Mouse (Mus musculus) neural tube, embryonic 11.5 days (tissue): ENCODE measurements around the gene Scrt2. TPM values are rescaled to one million over a fixed set of nuclear protein-coding genes. Genes with fewer than 3 reads are reported as not detected.

Experiments used
- ATAC-seq: fragments of 200-750 bp; cut with Nextera tagmentation; 2 replicates; pipeline ENCODE4 v1.8.0; 2017; ENCODE audit warnings: moderate number of reproducible peaks, mild to moderate bottlenecking, moderate TSS enrichment, moderate library complexity; ENCODE audit not compliant: insufficient read depth, low FRiP score, low TSS enrichment
- DNase-seq: peaks from one replicate; pipeline ENCODE4 v3.0.0-alpha.2; 2015; ENCODE audit warnings: low spot score
- H3K27ac ChIP-seq: fragments of 300-500 bp; sonication (generic); 2 replicates; pipeline ENCODE4 v1.5.1; 2014; ENCODE audit warnings: low read depth, mild to moderate bottlenecking, low read length
- H3K27me3 ChIP-seq: fragments of 300-500 bp; sonication (generic); 2 replicates; pipeline ENCODE4 v1.6.1; 2014; ENCODE audit warnings: mild to moderate bottlenecking, low read length, mixed read lengths; ENCODE audit not compliant: control insufficient read depth, insufficient read depth
- H3K36me3 ChIP-seq: fragments of 300-500 bp; sonication (generic); 2 replicates; pipeline ENCODE4 v1.6.1; 2014; ENCODE audit warnings: mild to moderate bottlenecking, low read length, moderate library complexity, mixed read lengths; ENCODE audit not compliant: control insufficient read depth, insufficient read depth
- H3K4me1 ChIP-seq: fragments of 300-500 bp; sonication (generic); 2 replicates; pipeline ENCODE4 v1.6.1; 2014; ENCODE audit warnings: low read length, mixed read lengths; ENCODE audit not compliant: control insufficient read depth, insufficient read depth
- H3K4me2 ChIP-seq: fragments of 300-500 bp; sonication (generic); 2 replicates; pipeline ENCODE4 v1.6.1; 2014; ENCODE audit warnings: low read depth, mild to moderate bottlenecking, moderate library complexity
- H3K4me3 ChIP-seq: fragments of 300-500 bp; sonication (generic); 2 replicates; pipeline ENCODE4 v1.5.1; 2014; ENCODE audit warnings: low read depth, low read length
- H3K9ac ChIP-seq: fragments of 300-500 bp; sonication (generic); 2 replicates; pipeline ENCODE4 v1.6.1; 2014; ENCODE audit warnings: mild to moderate bottlenecking, low read length
- H3K9me3 ChIP-seq: fragments of 300-500 bp; sonication (generic); 2 replicates; pipeline ENCODE4 v1.6.1; 2016; ENCODE audit warnings: low read length; ENCODE audit not compliant: control insufficient read depth
- WGBS: fragments of 180-500 bp; shearing (Covaris S2); extraction: QIAGEN DNeasy Blood & Tissue Kit; methylation state at CpG from one replicate; pipeline ENCODE4 v1.1.7; 2014; 5-methylcytosine and 5-hydroxymethylcytosine counted together
- polyA plus RNA-seq: library from polyadenylated mRNA; unstranded; fragments of >200 nt; fragmentation: Nextera tagmentation; extraction: Ambion mirVana; gene quantifications from 2 replicates; pipeline ENCODE4 v1.2.1, GENCODE M21; 2014

Scrt2 gene
- polyA plus RNA-seq, 1 experiment from 2014 or later: 25.1 TPM

DNA sequence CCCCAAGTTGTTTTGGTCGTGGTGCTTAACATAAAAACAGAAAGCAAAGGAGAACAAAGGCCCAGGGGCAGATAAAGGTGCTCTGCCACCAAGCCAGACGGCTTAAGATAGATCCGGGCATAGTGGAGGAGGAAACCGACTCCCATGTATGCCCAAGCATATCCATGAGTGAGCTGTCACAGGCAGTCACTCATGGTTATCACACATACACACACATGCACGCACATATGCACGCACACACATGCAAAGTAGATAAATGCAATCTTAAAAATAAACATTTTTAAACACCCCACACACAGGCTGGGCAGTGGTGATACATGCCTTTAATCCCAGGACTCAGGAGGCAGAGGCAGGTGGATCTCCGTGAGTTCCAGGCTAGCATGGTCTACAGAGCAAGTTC, 36.4 kb downstream of the Scrt2 start:
- Histone ChIP-seq H3K27ac (no peak overlapping the region), H3K4me1 (peaks cover 31% of the 10 kb centered on the region), H3K27me3 (no peaks in the 10 kb centered on the region), H3K4me2 (no peak overlapping the region), H3K9me3 (no peaks in the 10 kb centered on the region), H3K36me3 (no peaks in the 10 kb centered on the region), H3K9ac (no peak overlapping the region), H3K4me3 (no peak overlapping the region)
- ATAC-seq (no peak), DNase-seq (no peak)
- WGBS: 86% methylated on average over 7 of the region's 7 CpGs

DNA sequence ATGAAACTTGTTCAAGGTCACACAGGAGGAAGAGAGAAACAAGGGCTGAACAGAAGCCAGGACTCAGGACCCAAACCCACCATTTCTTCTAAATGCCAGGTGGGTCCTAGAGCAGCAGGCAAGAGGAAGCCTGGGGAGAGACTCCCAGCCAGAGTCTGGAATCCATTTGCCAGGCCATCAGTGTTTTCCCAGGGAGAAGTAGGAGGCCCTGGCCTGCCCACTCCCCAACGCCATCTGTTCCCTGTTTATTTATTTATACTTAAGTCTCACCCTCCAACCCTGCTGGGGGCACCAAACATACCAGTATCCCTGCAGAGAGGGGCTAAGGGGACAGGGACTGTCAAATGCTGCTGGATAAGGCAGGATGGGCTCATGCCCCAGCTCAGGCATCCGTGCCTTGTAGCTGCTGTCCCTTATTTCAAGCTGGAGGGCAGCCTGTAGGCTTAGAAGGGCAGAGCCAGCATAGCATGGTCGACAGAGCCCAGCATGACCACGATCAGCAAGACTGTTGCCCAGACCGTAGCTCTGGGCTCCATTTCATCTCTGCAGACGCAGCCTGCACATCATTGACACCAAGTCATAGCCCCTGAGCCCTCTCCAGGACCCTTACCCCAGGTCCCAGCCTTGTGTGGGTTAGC, 38.0 kb downstream of the Scrt2 start:
- DNase-seq (no peak), ATAC-seq (no peak)
- Histone ChIP-seq H3K9me3 (no peaks in the 10 kb centered on the region), H3K4me3 (no peak overlapping the region), H3K27me3 (no peaks in the 10 kb centered on the region), H3K9ac (no peak overlapping the region), H3K36me3 (no peaks in the 10 kb centered on the region), H3K4me2 (no peak overlapping the region), H3K4me1 (peaks cover 21% of the 10 kb centered on the region), H3K27ac (no peak overlapping the region)
- WGBS: 53% methylated on average over 6 of the region's 6 CpGs

DNA sequence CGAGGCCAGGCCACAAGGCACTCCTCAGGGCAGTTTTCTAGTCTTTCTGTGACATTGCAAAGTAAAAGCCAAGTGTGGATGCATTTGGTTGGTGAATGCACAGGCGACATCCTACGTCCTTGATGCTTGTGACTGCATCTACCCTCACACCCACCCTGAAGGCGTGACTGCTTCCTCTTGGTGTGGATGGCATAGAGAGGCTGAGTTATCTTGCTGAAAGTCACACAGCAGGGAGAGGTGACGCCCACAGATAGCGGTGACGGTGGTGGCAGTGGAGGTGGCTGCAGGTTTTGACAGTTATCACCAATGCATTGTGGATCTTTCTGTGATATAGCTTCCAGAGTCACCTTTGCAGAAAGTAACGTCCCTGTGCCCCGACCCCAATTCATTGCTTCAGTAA, 41.6 kb downstream of the Scrt2 start:
- H3K4me2 ChIP-seq: no peak overlapping the region
- no peak overlapping the region for H3K4me3 ChIP-seq
- no peaks in the 10 kb centered on the region for H3K27me3 ChIP-seq
- no peak overlapping the region for H3K27ac ChIP-seq
- H3K36me3 ChIP-seq: no peaks in the 10 kb centered on the region
- DNase-seq: no peak
- H3K9me3 ChIP-seq: no peaks in the 10 kb centered on the region
- peaks cover 4% of the 10 kb centered on the region; the same call in 1 of the 2 replicates for H3K4me1 ChIP-seq
- H3K9ac ChIP-seq: no peak overlapping the region
- ATAC-seq: no peak
- WGBS: 78% methylated on average over 9 of the region's 9 CpGs

DNA sequence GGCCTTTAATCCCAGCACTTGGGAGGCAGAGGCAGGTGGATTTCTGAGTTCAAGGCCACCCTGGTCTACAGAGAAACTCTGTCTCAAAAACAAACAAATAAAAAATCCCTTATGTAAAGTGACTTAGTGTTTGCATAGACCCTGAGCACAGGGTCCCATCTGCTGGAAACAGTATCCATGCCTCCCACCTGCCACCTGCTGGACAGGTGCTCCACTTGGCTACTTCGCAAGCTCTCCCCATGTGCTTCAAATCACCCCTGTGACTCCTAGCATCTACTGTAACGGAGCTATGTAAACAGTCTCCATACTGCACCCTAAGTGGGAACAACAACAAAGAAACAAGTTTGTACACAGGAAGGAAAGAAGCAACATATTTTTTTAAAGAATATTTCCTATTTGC, 47.3 kb downstream of the Scrt2 start:
- WGBS: 63% methylated on average over 2 of the region's 2 CpGs
- H3K27ac ChIP-seq: no peak overlapping the region
- DNase-seq (no peak), ATAC-seq (no peak)
- no peak overlapping the region for H3K9ac ChIP-seq
- no peaks in the 10 kb centered on the region for H3K27me3 ChIP-seq
- H3K9me3 ChIP-seq: no peaks in the 10 kb centered on the region
- no peaks in the 10 kb centered on the region for H3K4me1 ChIP-seq
- no peak overlapping the region for H3K4me2 ChIP-seq
- H3K4me3 ChIP-seq: no peak overlapping the region
- no peaks in the 10 kb centered on the region for H3K36me3 ChIP-seq

DNA sequence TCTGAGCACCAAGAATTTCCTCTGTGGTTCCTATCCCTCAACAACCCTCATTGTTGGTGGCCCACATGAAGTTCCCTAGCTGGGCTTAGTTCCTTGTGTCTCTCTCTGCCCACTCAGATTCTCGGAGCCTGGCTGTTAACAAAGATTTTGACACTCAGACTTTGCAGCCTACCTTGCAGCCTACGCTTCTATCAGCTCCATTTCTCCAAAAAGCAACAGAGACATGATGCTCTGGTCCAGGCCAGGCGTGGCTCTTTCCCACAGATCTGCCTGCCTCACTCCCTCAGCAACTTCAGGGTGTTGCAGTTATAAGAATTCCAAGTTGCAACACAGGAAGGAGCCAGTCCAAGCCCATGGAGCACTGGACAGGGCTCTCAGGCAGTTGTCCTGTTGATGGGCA, 48.4 kb downstream of the Scrt2 start:
- H3K4me2 ChIP-seq: no peak overlapping the region
- no peak for ATAC-seq
- H3K4me3 ChIP-seq: no peak overlapping the region
- no peaks in the 10 kb centered on the region for H3K4me1 ChIP-seq
- H3K9ac ChIP-seq: no peak overlapping the region
- no peaks in the 10 kb centered on the region for H3K27me3 ChIP-seq
- DNase-seq: no peak
- WGBS: 87% methylated on average over 3 of the region's 3 CpGs
- H3K9me3 ChIP-seq: no peaks in the 10 kb centered on the region
- no peak overlapping the region for H3K27ac ChIP-seq
- no peaks in the 10 kb centered on the region for H3K36me3 ChIP-seq

DNA sequence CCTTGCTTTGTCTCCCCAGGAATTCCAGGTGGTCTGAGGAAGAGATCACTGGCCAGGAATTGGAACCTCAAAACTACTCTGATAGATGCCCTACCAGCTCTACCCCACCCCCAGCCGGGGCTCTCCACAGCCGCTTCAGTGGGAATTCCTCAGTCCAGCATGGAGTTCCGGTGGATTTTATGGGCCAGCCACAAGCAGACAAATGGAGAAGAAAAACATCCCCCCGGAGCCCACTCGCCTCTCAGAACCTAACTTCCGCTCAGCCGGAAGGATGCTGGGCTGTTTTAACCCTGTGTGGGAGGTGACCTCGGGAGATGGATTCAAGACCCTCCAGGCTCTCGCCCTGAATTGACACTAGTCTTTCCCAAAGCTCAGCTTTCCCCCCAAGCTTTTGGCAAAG, 50.7 kb downstream of the Scrt2 start:
- H3K9me3 ChIP-seq: no peaks in the 10 kb centered on the region
- no peak overlapping the region for H3K4me3 ChIP-seq
- H3K27me3 ChIP-seq: no peaks in the 10 kb centered on the region
- no peaks in the 10 kb centered on the region for H3K36me3 ChIP-seq
- H3K4me2 ChIP-seq: no peak overlapping the region
- WGBS: 42% methylated on average over 9 of the region's 9 CpGs
- H3K9ac ChIP-seq: no peak overlapping the region
- no peak overlapping the region for H3K27ac ChIP-seq
- H3K4me1 ChIP-seq: no peaks in the 10 kb centered on the region
- ATAC-seq: no peak
- peak; percentile 17 for DNase-seq

DNA sequence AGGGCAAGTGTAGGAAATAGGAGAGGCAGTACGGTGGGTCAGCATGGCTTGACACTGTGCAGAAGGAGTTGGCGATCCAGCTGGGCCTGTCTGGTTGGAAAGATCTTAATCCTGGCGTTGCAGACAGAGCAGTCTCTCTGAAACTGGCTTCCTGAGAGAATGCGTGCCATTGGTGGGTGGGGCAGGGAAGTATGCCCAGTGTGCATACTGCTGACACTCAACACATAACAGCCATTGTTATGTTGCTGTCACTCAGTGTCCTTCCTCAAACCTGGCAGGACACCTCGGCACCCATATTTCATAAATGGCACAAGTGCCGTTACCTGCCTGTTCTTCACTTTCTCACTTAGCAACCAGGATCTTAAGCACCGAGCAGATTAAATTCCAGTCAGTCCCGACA, 51.4 kb downstream of the Scrt2 start:
- H3K4me3 ChIP-seq: no peak overlapping the region

DNA sequence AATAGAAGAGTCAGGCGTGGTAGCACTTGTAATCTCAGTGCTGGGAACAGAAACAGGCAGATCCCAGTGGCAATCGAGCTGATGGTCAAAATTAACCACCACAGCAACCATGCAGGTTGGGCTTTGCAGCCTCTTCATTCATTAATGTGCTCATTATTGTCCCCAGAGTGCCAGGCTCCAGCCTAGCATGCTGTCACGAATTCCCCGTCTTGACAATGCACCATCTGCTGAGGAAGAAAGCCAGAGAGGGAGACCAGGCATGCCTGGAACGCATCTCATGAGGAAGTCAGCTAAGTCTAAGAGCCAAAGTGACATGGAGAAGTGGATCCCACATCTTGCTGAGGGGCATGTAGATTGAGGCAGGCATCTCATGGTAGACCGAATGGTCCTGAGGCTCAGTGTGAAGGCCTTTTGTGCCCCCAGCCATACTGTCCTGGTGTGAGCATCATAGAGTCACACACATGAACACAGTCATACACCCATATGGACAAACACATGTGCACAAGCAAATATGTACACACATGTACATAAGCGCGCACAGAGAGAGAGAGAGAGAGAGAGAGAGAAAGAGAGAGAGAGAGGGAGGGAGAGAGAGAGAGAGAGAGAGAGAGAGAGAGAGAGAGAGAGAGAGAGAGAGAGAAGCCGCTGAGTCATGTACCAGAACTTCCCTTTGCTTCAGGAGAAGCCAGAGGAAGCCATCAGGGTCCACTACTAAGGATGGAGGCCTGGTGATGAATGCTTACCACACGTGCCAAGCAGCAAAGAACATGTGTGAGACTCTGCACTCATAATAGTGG, 58.1 kb downstream of the Scrt2 start:
- H3K4me1 ChIP-seq: peaks cover 23% of the 10 kb centered on the region
- H3K27me3 ChIP-seq: peaks cover 6% of the 10 kb centered on the region
- H3K36me3 ChIP-seq: no peaks in the 10 kb centered on the region
- no peak for ATAC-seq
- H3K27ac ChIP-seq: no peak overlapping the region
- DNase-seq: no peak
- H3K4me3 ChIP-seq: no peak overlapping the region
- H3K4me2 ChIP-seq: no peak overlapping the region
- 68% methylated on average over 10 of the region's 10 CpGs for WGBS
- no peaks in the 10 kb centered on the region for H3K9me3 ChIP-seq
- H3K9ac ChIP-seq: no peak overlapping the region

More for the DNA sequence above, 51.4 kb downstream of the Scrt2 start:
- Histone ChIP-seq H3K4me1 (no peaks in the 10 kb centered on the region), H3K27me3 (no peaks in the 10 kb centered on the region), H3K9ac (no peak overlapping the region), H3K36me3 (no peaks in the 10 kb centered on the region), H3K27ac (no peak overlapping the region), H3K9me3 (no peaks in the 10 kb centered on the region), H3K4me2 (no peak overlapping the region)
- WGBS: 78% methylated on average over 8 of the region's 8 CpGs
- ATAC-seq: no peak
- no peak for DNase-seq

DNA sequence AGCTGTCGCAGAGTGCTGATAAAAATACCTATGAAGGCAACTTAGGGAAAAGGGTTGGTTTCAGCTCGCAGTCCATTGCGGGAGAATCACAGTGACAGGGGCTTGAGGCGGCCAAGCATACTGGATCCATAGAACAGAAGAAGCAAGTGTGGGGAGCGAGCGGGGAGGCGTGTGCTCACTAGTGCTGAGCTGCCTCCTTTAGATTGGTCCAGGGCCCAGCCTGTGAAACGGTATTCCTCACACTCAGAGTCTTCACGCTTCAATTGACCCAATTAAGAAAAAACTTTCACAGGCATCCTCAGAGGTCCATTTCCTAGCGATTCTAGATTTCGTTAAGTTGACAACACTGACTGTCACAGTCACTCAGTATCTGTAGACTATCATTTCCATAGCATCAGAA, 59.6 kb downstream of the Scrt2 start:
- ATAC-seq: no peak
- Histone ChIP-seq H3K9ac (no peak overlapping the region), H3K36me3 (no peaks in the 10 kb centered on the region), H3K27ac (no peak overlapping the region), H3K4me1 (peaks cover 30% of the 10 kb centered on the region), H3K4me2 (no peak overlapping the region), H3K9me3 (no peaks in the 10 kb centered on the region), H3K27me3 (peaks cover 12% of the 10 kb centered on the region), H3K4me3 (no peak overlapping the region)
- no peak for DNase-seq
- 45% methylated on average over 11 of the region's 11 CpGs for WGBS
